Mouse (Mus musculus) G1E (cell line): ENCODE results near the gene S100a10.

Experiments
- CTCF ChIP-seq: IDR thresholded peaks from 2 replicates; pipeline ENCODE4 v1.5.1; 2012; ENCODE audit warnings: low read depth, low read length, inconsistent platforms, mixed read lengths
- GATA1 ChIP-seq: IDR thresholded peaks from 2 replicates; pipeline ENCODE4 v1.6.1; 2012; ENCODE audit warnings: borderline replicate concordance, low read length, inconsistent platforms, mixed read lengths
- POLR2AphosphoS5 ChIP-seq: IDR thresholded peaks from 2 replicates; pipeline ENCODE4 v1.6.1; 2012; ENCODE audit warnings: low read depth, low read length, inconsistent platforms; ENCODE audit not compliant: insufficient replicate concordance
- TAL1 ChIP-seq: conservative IDR thresholded peaks from 2 replicates; pipeline ENCODE4 v1.6.1; 2012; ENCODE audit warnings: low read depth, low read length, inconsistent platforms, mixed read lengths

DNA sequence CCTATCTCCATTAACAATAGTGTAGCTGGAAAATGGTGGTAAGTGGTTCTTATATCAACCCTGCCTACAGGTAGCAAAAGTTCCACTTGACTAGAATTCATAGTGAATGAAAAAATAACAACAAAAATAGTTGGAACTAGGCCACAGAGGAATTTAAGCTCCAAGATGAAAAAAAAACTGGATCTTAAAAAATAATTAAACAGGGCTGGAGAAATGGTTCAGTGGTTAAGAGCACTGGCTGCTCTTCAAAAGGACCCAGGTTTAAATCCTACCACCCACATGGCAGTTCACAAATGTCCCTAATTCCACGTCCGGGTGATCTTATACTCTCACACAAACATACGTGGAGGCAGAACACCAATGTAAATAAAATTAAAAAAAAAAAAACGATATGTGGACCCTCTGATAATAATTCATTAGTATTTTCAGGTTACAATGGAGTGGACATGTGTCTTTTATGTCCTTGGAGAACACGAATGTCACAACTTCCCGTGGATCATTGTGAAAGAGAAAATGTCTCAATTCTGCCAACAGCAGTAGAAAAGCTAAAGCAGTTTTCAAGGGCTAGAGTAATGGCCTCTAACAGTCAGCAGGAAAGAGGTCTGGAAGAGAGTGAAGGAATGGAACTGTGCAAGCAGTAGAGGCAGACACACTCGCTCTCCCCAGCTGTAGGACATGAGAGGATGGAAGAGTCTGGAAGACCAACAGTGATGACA, 42.3 kb upstream of the S100a10 start:
- TF ChIP-seq CTCF (no peak), TAL1 (no peak), GATA1 (no peak), POLR2AphosphoS5 (no peak)
